Mouse (Mus musculus) forebrain, embryonic 15.5 days (tissue): ENCODE measurements at regions not wholly inside any gene's neighbourhood (a gene's known extent, or its start where the extent isn't known, plus 50 kb on each side); places are given as distances from the start of the nearest gene placed in this dataset.

Experiments
- ATAC-seq: fragments of 200-750 bp; cut with Nextera tagmentation; replicated peaks from 2 replicates; pipeline ENCODE4 v1.8.0; 2017; ENCODE audit warnings: mild to moderate bottlenecking, moderate TSS enrichment, moderate library complexity
- H3K27ac ChIP-seq: fragments of 300-500 bp; sonication (generic); replicated peaks from 2 replicates; pipeline ENCODE4 v1.5.1; 2015; ENCODE audit warnings: mild to moderate bottlenecking, inconsistent platforms
- H3K27me3 ChIP-seq: fragments of 300-500 bp; sonication (generic); 2 replicates; pipeline ENCODE4 v1.6.1; 2015; ENCODE audit warnings: inconsistent platforms
- H3K36me3 ChIP-seq: fragments of 300-500 bp; sonication (generic); 2 replicates; pipeline ENCODE4 v1.6.1; 2015; ENCODE audit warnings: mild to moderate bottlenecking, inconsistent platforms
- H3K4me1 ChIP-seq: fragments of 300-500 bp; sonication (generic); 2 replicates; pipeline ENCODE4 v1.6.1; 2015; ENCODE audit warnings: inconsistent platforms
- H3K4me2 ChIP-seq: fragments of 300-500 bp; sonication (generic); replicated peaks from 2 replicates; pipeline ENCODE4 v1.6.1; 2015; ENCODE audit warnings: mild to moderate bottlenecking, inconsistent platforms
- H3K4me3 ChIP-seq: fragments of 300-500 bp; sonication (generic); 2 replicates; pipeline ENCODE4 v1.5.1; 2015; ENCODE audit warnings: mild to moderate bottlenecking, inconsistent platforms
- H3K9ac ChIP-seq: fragments of 300-500 bp; sonication (generic); replicated peaks from 2 replicates; pipeline ENCODE4 v1.6.1; 2015; ENCODE audit warnings: mild to moderate bottlenecking, inconsistent platforms
- H3K9me3 ChIP-seq: fragments of 300-500 bp; sonication (generic); 2 replicates; pipeline ENCODE4 v1.6.1; 2016; ENCODE audit warnings: inconsistent platforms
- WGBS: fragments of 180-500 bp; shearing (Covaris S2); methylation state at CpG from one replicate; pipeline ENCODE4 v1.1.7; 2015; ENCODE audit warnings: mixed read lengths; 5-methylcytosine and 5-hydroxymethylcytosine counted together

DNA sequence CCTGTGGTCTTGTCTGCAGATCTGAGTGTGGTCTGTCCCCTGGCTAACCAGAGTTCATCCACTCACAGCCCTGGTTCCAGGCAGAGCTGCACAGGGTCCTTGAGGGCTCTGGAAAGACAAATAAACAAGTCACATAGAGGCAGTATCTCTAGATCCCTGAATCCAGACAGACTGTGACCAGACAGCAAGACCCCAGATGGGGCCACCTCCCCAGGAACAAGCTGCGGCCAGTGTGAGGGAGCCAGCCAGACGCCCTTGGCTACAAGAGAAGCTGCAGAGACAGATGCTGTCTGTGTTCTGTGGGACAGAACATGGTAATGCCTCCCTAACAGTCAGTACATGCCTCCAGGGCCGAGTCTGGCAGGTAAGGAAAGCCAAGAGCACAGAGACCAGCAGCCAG, 127.6 kb upstream of the Ccnd1 start:
- Histone ChIP-seq H3K4me2 (no peak overlapping the region), H3K9ac (no peak overlapping the region), H3K4me3 (no peak overlapping the region), H3K36me3 (no peaks in the 10 kb centered on the region), H3K9me3 (no peaks in the 10 kb centered on the region), H3K27me3 (no peaks in the 10 kb centered on the region), H3K27ac (no peak overlapping the region), H3K4me1 (no peaks in the 10 kb centered on the region)
- 68% methylated on average over 3 of the region's 3 CpGs for WGBS
- no peak for ATAC-seq

DNA sequence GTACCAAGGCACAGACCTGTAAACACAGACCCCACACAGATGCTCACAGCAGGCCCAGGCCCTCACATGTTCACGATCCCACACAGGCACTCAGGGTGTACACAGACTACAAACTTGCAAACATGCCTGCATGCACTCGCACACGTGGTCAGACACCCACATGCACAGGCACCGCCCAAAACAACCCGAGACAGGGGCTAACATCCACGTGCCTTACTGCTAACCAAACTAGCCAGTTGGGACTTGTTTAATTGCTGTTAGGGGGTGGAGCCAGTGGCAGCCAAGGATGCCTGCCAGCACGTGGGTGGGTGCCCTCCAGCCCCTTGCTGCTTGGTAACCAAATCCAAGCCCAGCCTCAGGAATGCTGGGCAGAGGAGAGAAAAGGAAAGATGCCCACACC, 116.6 kb upstream of the Ccnd1 start:
- Histone ChIP-seq H3K9ac (no peak overlapping the region), H3K4me1 (no peaks in the 10 kb centered on the region), H3K4me3 (no peak overlapping the region), H3K9me3 (no peaks in the 10 kb centered on the region), H3K27me3 (no peaks in the 10 kb centered on the region), H3K36me3 (no peaks in the 10 kb centered on the region), H3K4me2 (no peak overlapping the region), H3K27ac (no peak overlapping the region)
- no peak for ATAC-seq
- WGBS: 54% methylated on average over 7 of the region's 7 CpGs

DNA sequence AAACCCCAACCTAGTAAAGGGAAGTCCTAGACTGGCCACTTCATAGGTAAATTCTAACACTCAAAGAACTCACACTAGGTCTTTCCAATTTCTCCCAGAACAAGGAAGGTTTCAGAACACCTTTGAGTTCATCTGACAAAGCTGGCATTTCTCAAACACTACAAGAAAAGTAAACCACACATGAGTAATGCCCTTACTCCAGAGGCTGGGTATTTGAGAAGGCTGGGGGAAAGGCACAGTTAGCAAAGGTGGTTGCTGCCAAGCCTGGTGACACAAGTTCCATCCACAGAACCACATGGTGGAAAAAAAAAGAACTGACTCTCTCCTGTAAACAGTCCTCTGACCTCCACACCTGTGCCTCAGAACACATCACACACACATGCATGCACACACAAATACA, 111.9 kb upstream of the Ccnd1 start:
- Histone ChIP-seq H3K4me3 (no peak overlapping the region), H3K9ac (no peak overlapping the region), H3K27ac (no peak overlapping the region), H3K9me3 (no peaks in the 10 kb centered on the region), H3K36me3 (no peaks in the 10 kb centered on the region), H3K27me3 (no peaks in the 10 kb centered on the region), H3K4me2 (no peak overlapping the region), H3K4me1 (no peaks in the 10 kb centered on the region)
- ATAC-seq: no peak

DNA sequence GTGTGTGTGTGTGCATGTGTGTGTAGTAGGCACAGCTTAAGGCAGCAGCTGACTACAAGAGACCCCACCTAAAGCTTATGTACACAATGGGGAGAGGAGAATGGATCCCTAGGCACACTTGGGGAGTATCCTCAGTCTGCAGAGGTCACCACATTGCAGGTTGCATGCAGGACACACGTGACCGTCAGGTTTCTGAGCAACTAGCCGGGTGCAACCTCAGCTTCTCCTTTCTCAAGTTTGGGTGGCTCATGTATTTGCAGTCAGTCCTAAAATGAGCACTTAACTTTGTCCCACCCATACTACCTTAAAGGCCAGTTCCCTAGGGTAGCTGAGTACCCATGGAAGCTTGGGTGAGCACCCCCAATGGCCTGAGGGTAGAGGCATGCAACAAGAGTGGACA, 111.0 kb upstream of the Ccnd1 start:
- H3K9ac ChIP-seq: no peak overlapping the region
- no peak for ATAC-seq
- no peak overlapping the region for H3K4me2 ChIP-seq
- H3K9me3 ChIP-seq: no peaks in the 10 kb centered on the region
- no peaks in the 10 kb centered on the region for H3K36me3 ChIP-seq
- H3K4me3 ChIP-seq: no peak overlapping the region
- no peaks in the 10 kb centered on the region for H3K27me3 ChIP-seq
- 94% methylated on average over 3 of the region's 3 CpGs for WGBS
- H3K27ac ChIP-seq: no peak overlapping the region
- H3K4me1 ChIP-seq: no peaks in the 10 kb centered on the region

DNA sequence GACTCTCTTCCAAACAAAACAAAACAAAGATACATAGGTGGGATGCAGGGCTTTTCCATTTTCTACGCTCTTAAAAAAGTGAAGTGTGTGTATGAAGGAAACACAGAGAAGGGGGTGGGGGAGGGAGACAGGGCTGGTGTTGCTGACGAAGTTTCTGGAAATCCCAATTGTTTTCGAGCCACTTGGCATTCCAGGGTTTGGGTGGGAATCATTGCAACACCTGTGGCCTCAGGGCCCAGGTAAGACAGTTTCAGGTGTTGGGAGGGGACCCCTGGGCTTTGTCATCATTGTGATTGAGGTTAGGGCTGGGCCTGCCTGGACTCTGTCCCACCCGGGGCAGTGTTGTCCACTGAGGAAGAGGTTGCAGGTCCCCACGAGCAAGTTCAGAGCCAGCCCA, 108.8 kb upstream of the Ccnd1 start:
- Histone ChIP-seq H3K9ac (no peak overlapping the region), H3K4me1 (no peaks in the 10 kb centered on the region), H3K4me3 (no peak overlapping the region), H3K4me2 (no peak overlapping the region), H3K27me3 (no peaks in the 10 kb centered on the region), H3K9me3 (no peaks in the 10 kb centered on the region), H3K36me3 (no peaks in the 10 kb centered on the region), H3K27ac (no peak overlapping the region)
- ATAC-seq: no peak
- WGBS: 82% methylated on average over 5 of the region's 5 CpGs

DNA sequence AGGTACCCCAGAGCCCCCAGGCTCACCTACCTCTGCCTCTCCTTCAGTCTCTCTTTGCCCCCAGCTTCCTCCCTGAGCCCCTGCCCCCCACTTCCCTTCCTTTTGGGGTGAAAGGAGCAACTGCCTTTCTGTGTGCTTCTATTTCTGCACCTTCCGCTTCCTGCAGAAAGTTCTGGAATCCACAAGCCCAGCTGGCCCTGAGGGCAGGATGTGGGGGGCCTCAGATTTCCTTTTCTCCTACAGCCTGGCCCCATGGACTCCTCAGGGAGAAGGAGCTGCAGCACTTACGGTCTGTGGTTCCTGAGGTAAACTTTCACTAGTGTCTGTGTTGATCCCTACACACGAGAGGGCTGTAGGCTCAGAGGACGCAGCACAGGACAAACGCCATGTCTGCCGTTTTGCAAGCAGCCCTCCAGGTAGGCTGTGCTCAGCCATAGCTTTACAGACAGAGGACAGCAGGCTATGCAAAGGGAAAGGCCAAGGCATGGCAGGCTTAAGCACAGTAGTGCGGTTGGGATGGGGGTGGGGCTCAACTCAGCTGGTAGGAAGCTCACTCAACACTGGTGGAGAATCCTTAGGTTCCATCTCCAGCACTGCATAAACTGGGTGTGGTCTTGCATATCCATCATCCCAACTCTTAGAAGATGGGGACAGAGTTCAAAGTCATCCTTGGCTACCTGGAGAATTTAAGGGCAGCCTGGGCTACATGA, 108.2 kb upstream of the Ccnd1 start:
- Histone ChIP-seq H3K27ac (no peak overlapping the region), H3K27me3 (no peaks in the 10 kb centered on the region), H3K4me3 (no peak overlapping the region), H3K9ac (no peak overlapping the region), H3K4me1 (no peaks in the 10 kb centered on the region), H3K4me2 (no peak overlapping the region), H3K36me3 (no peaks in the 10 kb centered on the region), H3K9me3 (no peaks in the 10 kb centered on the region)
- no peak for ATAC-seq
- 80% methylated on average over 7 of the region's 7 CpGs for WGBS

DNA sequence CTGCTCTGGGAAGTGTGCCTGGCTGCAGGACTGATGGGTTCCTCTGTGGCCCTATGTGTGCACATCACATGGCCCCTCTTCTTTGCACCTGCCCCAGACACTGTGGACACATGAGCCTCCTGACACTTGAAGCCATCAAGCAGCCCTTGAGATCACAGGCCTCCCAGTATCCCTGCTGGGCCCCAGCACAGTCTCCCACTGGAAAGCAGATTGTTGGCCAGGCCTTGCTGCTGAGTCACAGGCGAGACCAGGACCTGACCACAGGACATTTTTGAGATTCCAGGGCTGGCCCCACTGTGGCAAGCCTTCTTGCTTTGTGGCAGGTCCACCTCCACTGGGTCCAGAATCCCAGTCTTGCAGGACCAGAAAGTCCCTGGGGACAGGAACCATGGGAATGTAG, 105.5 kb upstream of the Ccnd1 start:
- Histone ChIP-seq H3K4me1 (no peaks in the 10 kb centered on the region), H3K27me3 (no peaks in the 10 kb centered on the region), H3K36me3 (no peaks in the 10 kb centered on the region), H3K9me3 (no peaks in the 10 kb centered on the region), H3K27ac (no peak overlapping the region), H3K9ac (no peak overlapping the region), H3K4me2 (no peak overlapping the region), H3K4me3 (no peak overlapping the region)
- WGBS: 71% methylated on average over 1 of the region's 1 CpGs
- ATAC-seq: no peak

DNA sequence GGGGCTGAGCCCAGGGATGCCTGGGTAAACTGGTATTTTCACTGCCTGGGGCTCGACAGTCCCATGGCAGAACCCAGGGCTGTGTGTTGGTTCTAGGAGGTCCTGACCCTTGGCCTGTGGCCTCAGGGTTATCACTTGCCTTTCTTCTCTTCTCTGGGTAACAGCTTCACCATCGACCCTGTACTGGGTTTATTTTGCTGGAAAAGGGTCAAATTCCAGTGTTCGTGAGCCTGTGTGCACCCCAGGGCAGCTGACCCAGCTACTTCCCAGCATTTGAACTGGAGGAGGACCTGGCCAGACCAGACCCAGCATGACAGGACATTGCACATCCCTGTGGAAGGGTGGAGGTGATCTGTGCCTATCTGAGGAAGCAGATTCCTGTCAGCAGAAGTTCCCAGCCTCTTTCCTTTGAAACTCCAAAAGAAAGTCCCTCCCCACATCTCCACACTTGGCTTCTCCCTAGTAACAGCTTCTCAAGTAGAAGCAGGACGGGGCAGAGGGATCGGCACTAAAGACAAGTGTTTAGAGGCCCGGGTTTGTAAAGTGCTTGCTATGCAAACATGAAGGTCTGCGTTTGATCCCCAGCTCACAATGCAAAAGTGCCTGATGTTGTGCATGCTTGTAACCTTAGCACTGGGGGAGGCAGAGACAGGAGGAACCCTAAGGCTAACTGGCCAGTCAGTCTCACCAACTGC, 103.9 kb upstream of the Ccnd1 start:
- Histone ChIP-seq H3K4me3 (no peak overlapping the region), H3K9ac (no peak overlapping the region), H3K27me3 (no peaks in the 10 kb centered on the region), H3K4me1 (no peaks in the 10 kb centered on the region), H3K4me2 (no peak overlapping the region), H3K9me3 (no peaks in the 10 kb centered on the region), H3K36me3 (no peaks in the 10 kb centered on the region), H3K27ac (no peak overlapping the region)
- no peak for ATAC-seq
- 78% methylated on average over 7 of the region's 7 CpGs for WGBS

DNA sequence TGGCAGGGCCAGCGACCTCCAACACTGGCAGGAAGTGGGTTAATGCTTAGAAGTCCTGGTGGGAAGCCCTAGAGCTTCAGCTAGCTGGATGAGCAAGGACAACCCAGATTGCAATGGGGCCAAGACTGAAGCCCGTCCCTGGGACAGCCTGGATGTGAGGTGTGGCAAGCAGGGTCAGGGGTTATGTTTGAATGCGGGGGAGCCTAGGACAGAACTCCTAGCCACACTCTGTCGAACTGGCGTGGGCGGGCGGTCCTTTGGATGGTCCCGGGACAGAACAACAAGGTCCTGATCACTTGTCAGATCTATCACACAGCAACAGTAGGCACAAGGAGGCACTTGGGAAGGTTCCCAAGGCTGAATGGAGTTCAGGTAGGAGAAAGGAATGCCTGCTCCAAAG, 101.1 kb upstream of the Ccnd1 start:
- ATAC-seq: no peak
- Histone ChIP-seq H3K36me3 (no peaks in the 10 kb centered on the region), H3K27ac (no peak overlapping the region), H3K4me1 (no peaks in the 10 kb centered on the region), H3K27me3 (no peaks in the 10 kb centered on the region), H3K9me3 (no peaks in the 10 kb centered on the region), H3K9ac (no peak overlapping the region), H3K4me2 (no peak overlapping the region), H3K4me3 (no peak overlapping the region)
- 85% methylated on average over 8 of the region's 8 CpGs for WGBS

DNA sequence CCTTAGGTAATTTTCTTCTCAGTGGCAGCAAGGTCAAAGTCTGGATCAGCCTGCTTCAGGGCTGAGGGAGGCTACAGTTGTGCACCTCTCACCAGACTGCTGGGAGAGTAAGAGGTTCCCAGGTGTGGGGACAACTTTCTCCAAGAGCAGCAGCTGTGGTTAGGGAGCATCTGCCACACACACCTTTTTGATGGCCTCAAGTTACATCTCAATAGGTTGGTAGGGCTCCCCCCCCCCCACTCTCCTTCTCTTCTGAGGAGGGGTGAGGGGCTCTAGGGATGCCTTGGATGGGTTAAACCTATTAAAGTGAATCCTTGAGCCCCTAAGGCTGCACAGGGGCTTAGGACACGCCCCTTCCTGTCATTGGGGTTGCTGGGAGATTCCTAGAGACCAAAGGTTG, 94.7 kb upstream of the Ccnd1 start:
- Histone ChIP-seq H3K4me2 (no peak overlapping the region), H3K27ac (no peak overlapping the region), H3K9me3 (no peaks in the 10 kb centered on the region), H3K4me3 (no peak overlapping the region), H3K9ac (no peak overlapping the region), H3K27me3 (peaks cover 8% of the 10 kb centered on the region; the same call in 1 of the 2 replicates), H3K4me1 (peaks cover 11% of the 10 kb centered on the region), H3K36me3 (no peaks in the 10 kb centered on the region)
- ATAC-seq: no peak
- 50% methylated on average over 1 of the region's 1 CpGs for WGBS

DNA sequence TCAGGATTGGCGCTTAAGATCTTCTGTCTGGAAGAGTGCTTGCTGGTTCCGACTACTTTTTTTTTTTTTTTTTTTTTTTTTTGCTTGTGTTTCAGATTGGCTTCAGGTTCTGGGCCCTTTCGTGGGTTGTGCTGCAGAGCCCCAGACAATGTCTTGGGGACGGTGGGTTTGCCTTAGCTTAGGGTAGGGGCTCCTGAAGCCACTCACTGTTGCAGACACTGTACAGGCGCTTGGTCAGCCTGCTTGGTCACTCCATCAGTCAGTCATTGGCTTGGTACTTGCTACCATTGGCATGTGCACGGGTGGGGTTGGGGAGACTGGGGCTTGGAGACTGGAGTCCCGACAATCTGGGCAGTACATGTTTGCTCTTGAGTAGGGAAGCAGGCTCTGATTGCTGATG, 91.5 kb upstream of the Ccnd1 start:
- no peak overlapping the region for H3K9ac ChIP-seq
- H3K27ac ChIP-seq: no peak overlapping the region
- peak; percentile 58 for ATAC-seq
- no peaks in the 10 kb centered on the region for H3K9me3 ChIP-seq
- 10% methylated on average over 7 of the region's 7 CpGs for WGBS
- H3K4me1 ChIP-seq: peaks cover 11% of the 10 kb centered on the region
- H3K4me2 ChIP-seq: peak overlapping the region; percentile 54
- peak overlapping the region; percentile 36 for H3K4me3 ChIP-seq
- H3K27me3 ChIP-seq: peaks cover 8% of the 10 kb centered on the region; the same call in 1 of the 2 replicates
- H3K36me3 ChIP-seq: no peaks in the 10 kb centered on the region

DNA sequence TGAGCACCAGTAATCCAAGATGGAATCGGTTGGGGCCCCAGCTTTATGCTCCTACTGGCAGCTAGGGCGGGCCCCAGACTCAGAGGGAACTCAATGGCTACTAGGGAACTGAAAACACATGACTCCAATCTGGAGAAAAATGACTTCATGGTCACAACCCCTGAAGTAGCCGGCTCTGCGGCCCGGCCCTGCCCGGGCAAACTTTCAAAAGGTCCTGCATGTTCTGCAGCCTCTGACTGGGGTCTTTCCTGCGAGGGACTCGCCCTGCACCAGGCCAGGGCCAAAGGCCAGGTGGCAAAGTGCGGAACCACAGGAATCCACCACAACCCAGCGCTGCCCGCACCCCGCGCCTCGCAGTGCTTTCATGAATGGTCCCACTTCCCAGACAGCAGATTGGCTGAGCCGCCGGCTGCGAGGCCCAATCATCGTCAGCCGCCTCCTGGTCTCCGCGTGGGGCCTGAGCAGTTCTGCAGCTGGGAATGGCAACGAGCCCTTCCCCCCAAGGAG, 91.0 kb upstream of the Ccnd1 start:
- H3K4me1 ChIP-seq: peaks cover 11% of the 10 kb centered on the region
- peak; percentile 99 for ATAC-seq
- H3K27me3 ChIP-seq: peaks cover 8% of the 10 kb centered on the region; the same call in 1 of the 2 replicates
- H3K27ac ChIP-seq: no peak overlapping the region
- 0% methylated on average over 22 of the region's 22 CpGs for WGBS
- no peaks in the 10 kb centered on the region for H3K9me3 ChIP-seq
- peak overlapping the region; percentile 54 for H3K4me2 ChIP-seq
- H3K9ac ChIP-seq: peak overlapping the region; percentile 22; the same call in 1 of the 2 replicates
- H3K4me3 ChIP-seq: peak overlapping the region; percentile 36
- no peaks in the 10 kb centered on the region for H3K36me3 ChIP-seq
